12 mouse cellular contexts compared by ENCODE assay signal in the genomic region with DNA sequence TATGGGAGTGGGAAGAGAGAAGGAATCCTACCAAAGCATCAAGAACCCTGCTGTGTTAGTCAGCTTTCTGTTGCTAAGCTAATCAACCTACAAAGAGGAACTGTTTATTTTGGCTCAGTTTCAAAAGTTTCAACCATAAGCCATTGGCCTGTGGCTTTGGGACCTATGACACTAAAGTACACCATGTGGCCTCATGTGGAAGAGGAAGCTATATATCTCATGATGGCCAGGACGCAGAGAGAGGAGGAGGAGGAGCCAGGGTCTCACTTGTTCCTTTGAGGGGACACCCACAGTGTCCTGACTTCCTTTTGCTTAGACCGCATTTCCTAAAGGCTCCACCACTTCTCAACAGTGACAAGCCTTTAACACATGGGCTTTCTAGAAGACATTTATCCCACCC.
DNase-seq lines count a peak whose midpoint lies in the region; ATAC-seq and TF ChIP-seq lines count a peak whose summit lies in the region.
"Had no signal": no experiment of that assay in that cellular context is flagged by ENCODE, and none has a peak within 500 bp of the region (broad histone marks: within the 10 kb centered on the region; RNA-seq: fewer than 3 reads in every experiment).

No protein-coding gene starts in this region.

- TF ChIP-seq POLR2A in MEL (IDR thresholded peaks at IDR 0.05; ENCODE audit: control insufficient read depth in 1 of 2, insufficient read depth in 1 of 2, low read depth in 1 of 2, low read length in 2 of 2, poor library complexity in 1 of 2), result no peak

- 38% methylated on average over 2 of the region's 2 CpGs for WGBS in heart, postnatal 0 days
- WGBS in heart, embryonic 10.5 days, result 52% methylated on average over 2 of the region's 2 CpGs
- WGBS in hindbrain, embryonic 12.5 days, result 69% methylated on average over 2 of the region's 2 CpGs
- 57% methylated on average over 2 of the region's 2 CpGs for WGBS in intestine, embryonic 16.5 days

- no peak for TF ChIP-seq CTCF in heart, postnatal 0 days (IDR thresholded peaks at IDR 0.05; ENCODE audit: low read depth)
- no peak for TF ChIP-seq CTCF in MEL (IDR thresholded peaks at IDR 0.05 in 2 of 3, conservative IDR thresholded peaks at IDR 0.05 in 1 of 3; ENCODE audit: control insufficient read depth in 1 of 3, insufficient read depth in 1 of 3, low read depth in 2 of 3, low read length in 3 of 3, poor library complexity in 1 of 3, severe bottlenecking in 1 of 3)

- no peaks in the 10 kb centered on the region for H3K27me3 ChIP-seq in heart, postnatal 0 days (ENCODE audit: control insufficient read depth, insufficient read depth, low read length)
- no peaks in the 10 kb centered on the region for H3K27me3 ChIP-seq in heart, embryonic 10.5 days (ENCODE audit: insufficient read depth, poor library complexity, severe bottlenecking)
- no peaks in the 10 kb centered on the region for H3K27me3 ChIP-seq in MEL (ENCODE audit: control insufficient read depth in 1 of 2, insufficient read depth in 2 of 2, low read length in 2 of 2)
- H3K27me3 ChIP-seq in hindbrain, embryonic 12.5 days, result no peaks in the 10 kb centered on the region
- no peaks in the 10 kb centered on the region for H3K27me3 ChIP-seq in intestine, embryonic 16.5 days (replicated peaks; ENCODE audit: control insufficient read depth, insufficient read depth, low read length)

- no peaks in the 10 kb centered on the region for H3K9me3 ChIP-seq in heart, postnatal 0 days (replicated peaks; ENCODE audit: control insufficient read depth, low read length)
- H3K9me3 ChIP-seq in heart, embryonic 10.5 days, result no peaks in the 10 kb centered on the region
- H3K9me3 ChIP-seq in MEL (replicated peaks; ENCODE audit: insufficient read depth, low read length), result no peaks in the 10 kb centered on the region
- H3K9me3 ChIP-seq in hindbrain, embryonic 12.5 days (replicated peaks), result no peaks in the 10 kb centered on the region
- no peaks in the 10 kb centered on the region for H3K9me3 ChIP-seq in intestine, embryonic 16.5 days (ENCODE audit: control insufficient read depth, low read length)

- H3K4me1 ChIP-seq in heart, postnatal 0 days (ENCODE audit: control insufficient read depth, insufficient read depth), result 0 out of 2 replicates have a peak, but pooled peaks cover 3% of the 10 kb centered on the region
- H3K4me1 ChIP-seq in heart, embryonic 10.5 days, result peaks cover 11% of the 10 kb centered on the region; the same call in 1 of the 2 replicates
- no peaks in the 10 kb centered on the region; a peak in 1 of 4 replicates for H3K4me1 ChIP-seq in MEL (ENCODE audit: control insufficient read depth in 1 of 2, insufficient read depth in 2 of 2, low read length in 2 of 2)
- peaks cover 8% of the 10 kb centered on the region; the same call in 1 of the 2 replicates for H3K4me1 ChIP-seq in hindbrain, embryonic 12.5 days
- no peaks in the 10 kb centered on the region for H3K4me1 ChIP-seq in intestine, embryonic 16.5 days (ENCODE audit: control insufficient read depth, insufficient read depth, low read length)

- no peak overlapping the region for H3K27ac ChIP-seq in heart, postnatal 0 days (ENCODE audit: low read depth)
- no peak overlapping the region for H3K27ac ChIP-seq in heart, embryonic 10.5 days
- no peak overlapping the region for H3K27ac ChIP-seq in MEL (ENCODE audit: control insufficient read depth, low read depth, low read length)
- no peak overlapping the region for H3K27ac ChIP-seq in hindbrain, embryonic 12.5 days
- H3K27ac ChIP-seq in intestine, embryonic 16.5 days (ENCODE audit: low read length), result no peak overlapping the region
- H3K27ac ChIP-seq: hindbrain, embryonic 14.5 days had no signal

- no peak for TF ChIP-seq EP300 in heart, postnatal 0 days (IDR thresholded peaks at IDR 0.05; ENCODE audit: low read depth)
- no peak for TF ChIP-seq EP300 in MEL (IDR thresholded peaks at IDR 0.05; ENCODE audit: low read depth in 1 of 2, low read length in 2 of 2)

- TF ChIP-seq RAD21 in MEL (IDR thresholded peaks at IDR 0.05; ENCODE audit: low read depth, low read length), result no peak

- no peak for ATAC-seq in heart, postnatal 0 days (ENCODE audit: insufficient read depth, low read depth)
- ATAC-seq in megakaryocyte, adult 5-6 weeks (ENCODE audit: poor library complexity, severe bottlenecking), result peak; percentile 98
- no peak for ATAC-seq in hindbrain, embryonic 12.5 days (ENCODE audit: low FRiP score)
- no peak for ATAC-seq in intestine, embryonic 16.5 days
- ATAC-seq: midbrain, embryonic 16.5 days had no signal

- H3K9ac ChIP-seq in heart, postnatal 0 days (replicated peaks; ENCODE audit: low read depth, low read length), result no peak overlapping the region
- H3K9ac ChIP-seq in MEL (ENCODE audit: control insufficient read depth, low read depth, low read length, poor library complexity, severe bottlenecking), result no peak overlapping the region
- no peak overlapping the region for H3K9ac ChIP-seq in hindbrain, embryonic 12.5 days
- H3K9ac ChIP-seq in intestine, embryonic 16.5 days (ENCODE audit: low read depth, low read length), result no peak overlapping the region
- H3K9ac ChIP-seq: hindbrain, embryonic 14.5 days had no signal

- H3K4me3 ChIP-seq in heart, postnatal 0 days (ENCODE audit: low read depth, low read length), result no peak overlapping the region
- no peak overlapping the region for H3K4me3 ChIP-seq in heart, embryonic 10.5 days
- H3K4me3 ChIP-seq in MEL (ENCODE audit: control insufficient read depth in 1 of 2, insufficient read depth in 1 of 2, low read depth in 2 of 2, low read length in 2 of 2), result no peak overlapping the region
- no peak overlapping the region for H3K4me3 ChIP-seq in hindbrain, embryonic 12.5 days
- no peak overlapping the region for H3K4me3 ChIP-seq in intestine, embryonic 16.5 days (ENCODE audit: low read length)

- no peaks in the 10 kb centered on the region for H3K36me3 ChIP-seq in heart, postnatal 0 days (replicated peaks; ENCODE audit: control insufficient read depth, insufficient read depth, low read length)
- no peaks in the 10 kb centered on the region for H3K36me3 ChIP-seq in heart, embryonic 10.5 days
- H3K36me3 ChIP-seq in MEL (ENCODE audit: control insufficient read depth in 1 of 2, insufficient read depth in 2 of 2, low read length in 2 of 2), result no peaks in the 10 kb centered on the region
- H3K36me3 ChIP-seq in hindbrain, embryonic 12.5 days, result no peaks in the 10 kb centered on the region
- H3K36me3 ChIP-seq in intestine, embryonic 16.5 days (ENCODE audit: control insufficient read depth, insufficient read depth, low read length), result no peaks in the 10 kb centered on the region

- DNase-seq in heart, postnatal 0 days (ENCODE audit: low spot score), result peak; percentile 37
- DNase-seq in heart, embryonic 10.5 days (ENCODE audit: low spot score), result no peak
- peak; percentile 62 for DNase-seq in MEL (ENCODE audit: low read depth, low spot score)
- peak; percentile 8 for DNase-seq in kidney, postnatal 10 days
- no peak for DNase-seq in cerebellum, adult 8-10 months
- DNase-seq: adrenal gland, adult 8-10 months; cerebellum, postnatal 25 days had no signal

- H3K79me2 ChIP-seq in MEL (ENCODE audit: control insufficient read depth, insufficient read depth, low read length, poor library complexity), result no peaks in the 10 kb centered on the region

- no peak overlapping the region for H3K4me2 ChIP-seq in heart, postnatal 0 days (ENCODE audit: low read depth, low read length)
- no peak overlapping the region for H3K4me2 ChIP-seq in hindbrain, embryonic 12.5 days (replicated peaks)
- H3K4me2 ChIP-seq in intestine, embryonic 16.5 days (ENCODE audit: low read depth, low read length), result no peak overlapping the region
- H3K4me2 ChIP-seq: hindbrain, embryonic 14.5 days had no signal

TF ChIP-seq in MEL, 35 proteins besides CTCF, POLR2A, EP300 and RAD21:
- no peak for TF ChIP-seq GATA1 (IDR thresholded peaks at IDR 0.05; ENCODE audit: low read depth, low read length)
- TF ChIP-seq MXI1 (IDR thresholded peaks at IDR 0.05; ENCODE audit: low read depth, low read length), result no peak
- TF ChIP-seq TCF12 (IDR thresholded peaks at IDR 0.05; ENCODE audit: low read depth, low read length), result no peak
- no peak for TF ChIP-seq USF1 (IDR thresholded peaks at IDR 0.05; ENCODE audit: low read depth, low read length)
- TF ChIP-seq UBTF (IDR thresholded peaks at IDR 0.05; ENCODE audit: borderline replicate concordance, insufficient read depth, low read depth, low read length), result no peak
- no peak for TF ChIP-seq POLR2AphosphoS5 (IDR thresholded peaks at IDR 0.05; ENCODE audit: borderline replicate concordance, low read depth, low read length)

Comparison
In these comparisons a context has a peak if more than half of its experiments do, and no peak if none do; other contexts are left out.
1. DNase-seq: peak in heart, postnatal 0 days (single experiment), MEL (single experiment) and kidney, postnatal 10 days (single experiment); none in heart, embryonic 10.5 days (single experiment) and cerebellum, adult 8-10 months (single experiment).